Mouse (Mus musculus) thymus, postnatal 0 days (tissue): Measurements from ENCODE around the gene Krt80. TPM values are rescaled to one million over a fixed set of nuclear protein-coding genes. Genes with fewer than 3 reads are reported as not detected.
"Not testable (repeated sequence)": the region's sequence is repeated elsewhere in the genome, so short reads cannot be mapped to it uniquely, and the experiment has no call there.

Experiments used
- DNase-seq: peaks from one replicate; pipeline ENCODE4 v3.0.0-alpha.2; 2015; ENCODE audit warnings: low spot score
- polyA plus RNA-seq: library from polyadenylated mRNA; unstranded; fragments of >200 nt; fragmentation: Nextera tagmentation; extraction: Ambion mirVana; gene quantifications from 2 replicates; pipeline ENCODE4 v1.2.1, GENCODE M21; 2015

Gene Krt80
- polyA plus RNA-seq, 1 experiment from 2014 or later = 0.65 TPM

DNA sequence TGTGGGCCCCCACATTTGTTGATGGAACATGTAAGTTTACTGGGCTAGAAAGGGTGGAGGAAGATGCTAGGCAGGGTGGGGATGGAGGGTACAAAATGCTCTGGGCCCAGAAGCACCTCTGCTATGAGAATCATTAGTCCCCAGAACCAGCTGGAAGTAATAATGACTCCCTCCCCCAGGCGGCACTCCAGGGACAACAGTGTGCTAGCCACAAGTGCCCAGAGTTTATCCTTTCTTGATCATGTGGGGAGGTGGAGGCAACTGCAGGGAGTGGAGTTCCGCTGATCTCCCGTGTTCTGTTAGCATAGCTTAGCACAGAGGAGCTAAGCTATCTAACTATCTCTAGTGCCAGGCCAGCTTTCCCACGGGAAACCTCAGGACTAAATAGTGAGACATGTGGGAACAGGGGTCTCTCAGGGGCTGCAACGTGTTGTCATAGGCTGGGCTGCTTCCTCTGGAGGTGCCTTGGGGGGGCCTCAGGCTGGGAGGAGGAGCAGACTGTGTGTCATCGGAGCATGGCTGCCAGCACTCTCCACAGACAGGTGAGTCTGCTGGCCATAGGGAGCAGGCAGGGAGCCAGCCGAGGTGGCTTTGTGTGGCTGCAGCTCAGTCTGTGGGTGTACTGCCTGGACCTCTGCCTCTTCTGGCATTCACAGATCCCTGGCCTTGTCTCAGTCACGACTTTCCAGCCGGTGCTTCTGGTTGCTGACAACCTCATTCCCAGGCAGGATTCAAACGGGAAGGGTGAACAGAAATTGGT, 17.1 kb downstream of the Krt80 start:
- DNase-seq = no peak

- no peak for DNase-seq
These were observed 17.9 kb downstream of the Krt80 start for GRCm38 (mm10) chr15:101352047-101352446.

GRCm38 (mm10) chr15:101341797-101342515, 28.0 kb downstream of the Krt80 start:
- no peak for DNase-seq

- DNase-seq = peak; percentile 83
These were observed 30.4 kb downstream of the Krt80 start for GRCm38 (mm10) chr15:101339537-101339936.

- no peak for DNase-seq
These were observed 31.6 kb downstream of the Krt80 start for GRCm38 (mm10) chr15:101338359-101338758.

GRCm38 (mm10) chr15:101336474-101337174, 33.3 kb downstream of the Krt80 start:
- DNase-seq = no peak

GRCm38 (mm10) chr15:101333648-101334047, 36.3 kb downstream of the Krt80 start:
- DNase-seq = no peak

- no peak for DNase-seq
These were observed 36.8 kb downstream of the Krt80 start for GRCm38 (mm10) chr15:101333165-101333564.

- DNase-seq = no peak
These were observed 37.6 kb downstream of the Krt80 start for GRCm38 (mm10) chr15:101332370-101332769.

- no peak for DNase-seq
These were observed 38.9 kb downstream of the Krt80 start for GRCm38 (mm10) chr15:101331090-101331489.

GRCm38 (mm10) chr15:101329564-101329892, 40.4 kb downstream of the Krt80 start:
- no peak for DNase-seq

GRCm38 (mm10) chr15:101328876-101329563, 40.9 kb downstream of the Krt80 start:
- no peak for DNase-seq

DNA sequence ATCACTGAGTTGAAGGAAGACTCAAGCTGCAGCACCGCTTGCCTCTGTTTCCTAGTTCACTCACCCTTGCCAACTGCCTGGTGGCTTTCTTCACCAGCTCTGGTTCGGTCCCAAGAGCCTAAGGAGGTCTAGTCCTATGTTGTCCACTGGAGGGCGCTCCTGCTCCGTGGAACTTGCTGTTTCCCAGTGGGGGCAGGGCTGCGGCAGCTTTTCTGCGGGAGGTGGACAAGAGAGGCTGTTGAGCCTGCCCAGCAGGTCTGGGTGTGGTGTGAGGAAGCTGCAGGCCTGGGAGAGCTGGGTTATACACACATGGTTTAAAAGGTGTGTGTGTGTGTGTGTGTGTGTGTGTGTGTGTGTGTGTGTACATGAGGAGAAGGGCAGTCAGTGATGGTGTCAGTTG, 42.7 kb downstream of the Krt80 start:
- peak; percentile 56 for DNase-seq

DNA sequence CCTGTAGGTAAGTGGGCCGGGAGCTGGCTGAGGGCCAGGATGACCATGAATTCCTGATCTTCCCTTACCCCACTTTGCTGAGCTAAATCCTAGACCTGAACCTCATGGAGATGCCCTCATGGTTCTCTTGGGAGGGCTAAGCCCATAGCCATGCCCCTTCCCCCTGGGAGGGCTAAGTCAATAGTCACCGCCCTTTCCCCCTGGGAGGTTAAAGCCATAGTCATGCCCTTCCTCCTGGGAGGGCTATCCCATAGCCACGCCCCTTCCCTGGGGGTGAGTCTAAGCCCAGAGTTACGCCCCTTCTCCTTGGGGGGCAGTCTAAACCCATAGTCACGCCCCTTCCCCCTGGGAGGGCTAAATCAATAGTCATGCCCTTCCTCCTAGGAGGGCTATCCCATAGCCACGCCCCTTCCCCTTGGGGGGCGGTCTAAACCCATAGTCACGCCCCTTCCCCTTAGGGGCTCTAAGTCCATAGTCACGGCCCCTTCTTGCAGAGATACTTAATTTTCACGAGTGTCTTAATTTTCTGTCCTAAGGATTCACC, 43.9 kb downstream of the Krt80 start:
- DNase-seq = no peak

GRCm38 (mm10) chr15:101324409-101324808, 45.6 kb downstream of the Krt80 start:
- DNase-seq = not testable (repeated sequence)

GRCm38 (mm10) chr15:101323511-101323910, 46.5 kb downstream of the Krt80 start:
- DNase-seq = peak; percentile 42

DNA sequence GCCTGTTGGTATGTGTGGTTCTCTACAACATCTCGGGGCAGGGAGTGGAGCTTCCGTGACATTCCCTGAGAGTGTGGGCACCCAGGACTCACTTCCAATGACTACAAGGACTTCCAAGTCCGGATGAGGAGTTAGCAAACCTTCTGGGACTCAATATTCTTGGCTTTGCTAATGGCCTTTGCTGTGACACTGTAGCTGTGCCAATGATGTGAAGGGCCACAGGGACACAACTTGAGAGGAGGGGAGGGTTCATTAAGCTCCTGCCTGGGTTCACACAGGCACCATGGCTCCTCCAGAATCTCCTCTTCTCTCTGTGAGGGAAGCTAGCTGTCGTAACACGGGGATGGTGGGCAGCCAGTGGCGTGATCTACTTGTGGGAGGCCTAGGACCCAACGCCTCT, 47.3 kb downstream of the Krt80 start:
- DNase-seq = no peak

DNA sequence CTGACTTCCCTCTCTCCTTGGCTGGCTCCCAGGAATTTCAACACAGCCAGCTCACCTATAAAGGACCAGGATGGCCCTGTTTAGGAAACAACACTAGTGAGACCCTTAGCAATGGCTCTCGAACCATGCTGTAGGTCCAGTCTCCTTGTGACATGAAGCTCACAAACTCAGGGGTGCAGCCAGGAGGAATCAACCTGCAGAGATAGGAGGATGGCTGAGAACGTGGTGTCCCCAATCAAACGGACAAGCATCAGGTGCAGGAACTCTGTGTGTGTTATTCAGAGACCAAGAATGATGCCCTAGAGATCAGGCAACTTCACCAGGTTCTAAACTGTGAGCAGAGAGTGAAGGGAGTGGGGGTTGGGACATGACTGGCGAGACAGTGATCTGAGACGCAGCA, 47.9 kb downstream of the Krt80 start:
- DNase-seq = no peak

DNA sequence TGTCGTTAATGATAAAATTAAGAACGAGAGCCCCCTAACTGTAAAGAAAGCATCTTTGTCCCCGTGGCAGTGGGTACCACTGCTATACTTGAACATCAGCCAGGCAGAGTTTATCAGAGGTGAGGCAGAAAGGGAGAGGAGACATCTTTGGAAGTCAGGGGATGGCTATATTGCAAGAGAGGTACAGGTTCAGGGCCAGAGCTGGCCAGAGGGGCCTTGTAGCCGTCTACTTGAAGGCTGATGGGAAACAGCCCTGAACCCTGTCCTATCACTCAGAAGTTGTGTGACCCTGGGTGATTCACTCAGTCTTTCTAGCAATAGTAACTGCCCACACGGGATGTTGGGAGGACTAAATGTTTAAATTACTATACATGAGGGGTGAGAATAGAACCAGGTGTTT, 48.8 kb downstream of the Krt80 start:
- DNase-seq = no peak

GRCm38 (mm10) chr15:101320618-101321041, 49.3 kb downstream of the Krt80 start:
- no peak for DNase-seq

GRCm38 (mm10) chr15:101320010-101320617, 49.8 kb downstream of the Krt80 start:
- no peak for DNase-seq
